Comparison of ENCODE assay signal across 9 mouse cellular contexts in genomic region chr3:69599166-69599500, GRCm38 (mm10). TPM values are rescaled to one million over a fixed set of nuclear protein-coding genes. Genes with fewer than 3 reads are reported as not detected.
A peak's percentile ranks its signal among the peaks of the same experiment; 100 is the strongest.
DNase-seq lines count a peak whose midpoint lies in the region; ATAC-seq and TF ChIP-seq lines count a peak whose summit lies in the region.
"Had no signal": no experiment of that assay in that cellular context is flagged by ENCODE, and none has a peak within 500 bp of the region (broad histone marks: within the 10 kb centered on the region; RNA-seq: fewer than 3 reads in every experiment).

No protein-coding gene starts in this region.

- peaks cover 16% of the 10 kb centered on the region; the same call in 1 of the 2 replicates for H3K4me1 ChIP-seq in heart, embryonic 10.5 days
- peaks cover 4 to 6% of the 10 kb centered on the region in 2 experiments; a peak in 3 of 4 replicates for H3K4me1 ChIP-seq in ES-E14 (ENCODE audit: control insufficient read depth in 2 of 2, insufficient read depth in 2 of 2, low read length in 2 of 2, poor library complexity in 1 of 2)
- peaks cover 31% of the 10 kb centered on the region for H3K4me1 ChIP-seq in forebrain, embryonic 15.5 days
- no peaks in the 10 kb centered on the region for H3K4me1 ChIP-seq in liver, embryonic 13.5 days (replicated peaks)

- H3K9ac ChIP-seq in ES-E14 (ENCODE audit: insufficient read depth, low read depth, low read length, poor library complexity, severe bottlenecking) = peak overlapping the region; percentile 54; the same call in 1 of the 2 replicates
- peak overlapping the region; percentile 85 for H3K9ac ChIP-seq in forebrain, embryonic 15.5 days (replicated peaks)
- no peak overlapping the region for H3K9ac ChIP-seq in liver, embryonic 13.5 days

- in situ Hi-C loops in ES-E14 (cut with MboI; ENCODE audit: low sequenced_read_pairs in 2 of 2, unreplicated experiment in 2 of 2) = no loop called here

- H3K36me3 ChIP-seq in heart, embryonic 10.5 days = no peaks in the 10 kb centered on the region
- H3K36me3 ChIP-seq in ES-E14 (ENCODE audit: control insufficient read depth, insufficient read depth, low read length, poor library complexity, severe bottlenecking) = no peaks in the 10 kb centered on the region
- H3K36me3 ChIP-seq in forebrain, embryonic 15.5 days = 0 out of 2 replicates have a peak, but pooled peaks cover under 1% of the 10 kb centered on the region
- H3K36me3 ChIP-seq in liver, embryonic 13.5 days = no peaks in the 10 kb centered on the region

- ATAC-seq in forebrain, embryonic 15.5 days (replicated peaks) = peak; percentile 49
- no peak for ATAC-seq in liver, embryonic 13.5 days (ENCODE audit: low read depth)

- DNase-seq in heart, embryonic 10.5 days (ENCODE audit: low spot score) = no peak
- no peak for DNase-seq in heart, adult 8-10 months (ENCODE audit: low spot score)
- DNase-seq in ES-E14 (ENCODE audit: low read depth, low spot score) = no peak
- DNase-seq in liver, embryonic 13.5 days = no peak
- DNase-seq in skeletal muscle tissue, adult 2 months (ENCODE audit: low read depth, low spot score) = peak; percentile 8
- no peak for DNase-seq in urinary bladder, postnatal 4 days (ENCODE audit: low spot score in 2 of 2)
- DNase-seq in layer of hippocampus, adult 9-11 months = no peak

- H3K9me3 ChIP-seq in heart, embryonic 10.5 days = no peaks in the 10 kb centered on the region
- H3K9me3 ChIP-seq in ES-E14 (ENCODE audit: control insufficient read depth, insufficient read depth, low read depth, low read length) = no peaks in the 10 kb centered on the region
- H3K9me3 ChIP-seq in forebrain, embryonic 15.5 days = no peaks in the 10 kb centered on the region
- no peaks in the 10 kb centered on the region for H3K9me3 ChIP-seq in liver, embryonic 13.5 days (replicated peaks)

- peak overlapping the region; percentile 67 for H3K4me2 ChIP-seq in forebrain, embryonic 15.5 days (replicated peaks)
- H3K4me2 ChIP-seq in liver, embryonic 13.5 days = peak overlapping the region; percentile 68

- H3K4me3 ChIP-seq in heart, embryonic 10.5 days = peak overlapping the region; percentile 80
- H3K4me3 ChIP-seq in ES-E14 (ENCODE audit: insufficient read depth in 1 of 2, low read depth in 1 of 2, low read length in 2 of 2, poor library complexity in 1 of 2, severe bottlenecking in 1 of 2) = peak overlapping the region; percentile 70 to 82
- peak overlapping the region; percentile 83 for H3K4me3 ChIP-seq in forebrain, embryonic 15.5 days
- peak overlapping the region; percentile 60 for H3K4me3 ChIP-seq in liver, embryonic 13.5 days (replicated peaks)

- WGBS in heart, embryonic 10.5 days = 14% methylated on average over 5 of the region's 5 CpGs
- WGBS in forebrain, embryonic 15.5 days = 12% methylated on average over 5 of the region's 5 CpGs
- WGBS in liver, embryonic 13.5 days (ENCODE audit: insufficient replicate concordance) = 17% methylated on average over 5 of the region's 5 CpGs

- H3K27me3 ChIP-seq in heart, embryonic 10.5 days (ENCODE audit: insufficient read depth, poor library complexity, severe bottlenecking) = no peaks in the 10 kb centered on the region
- H3K27me3 ChIP-seq in forebrain, embryonic 15.5 days = no peaks in the 10 kb centered on the region
- H3K27me3 ChIP-seq in liver, embryonic 13.5 days = peaks cover 30% of the 10 kb centered on the region

- peak overlapping the region; percentile 92 for H3K27ac ChIP-seq in heart, embryonic 10.5 days
- no peak overlapping the region for H3K27ac ChIP-seq in ES-E14 (ENCODE audit: insufficient read depth, low read depth, low read length, poor library complexity, severe bottlenecking)
- peak overlapping the region; percentile 72 for H3K27ac ChIP-seq in forebrain, embryonic 15.5 days (replicated peaks)
- no peak overlapping the region for H3K27ac ChIP-seq in liver, embryonic 13.5 days

TF ChIP-seq in ES-E14, 5 proteins besides CTCF, POLR2A, EP300 and RAD21:
- no peak for TF ChIP-seq MAFK (IDR thresholded peaks at IDR 0.05; ENCODE audit: insufficient read depth, low read depth, low read length)
- no peak for TF ChIP-seq HCFC1 (IDR thresholded peaks at IDR 0.05; ENCODE audit: borderline replicate concordance, insufficient read depth, low read length)
- no peak for TF ChIP-seq ZC3H11A (IDR thresholded peaks at IDR 0.05; ENCODE audit: borderline replicate concordance, low read depth, low read length)
- no peak for TF ChIP-seq CHD2 (IDR thresholded peaks at IDR 0.05; ENCODE audit: low read depth, low read length)
- TF ChIP-seq ZNF384 (IDR thresholded peaks at IDR 0.05; ENCODE audit: low read depth, low read length) = no peak

RNA-seq across cellular contexts. Expression of gene B3galnt1, which starts 0.4 kb away (rescaled TPM):
- polyA plus RNA-seq in heart, embryonic 10.5 days (2016; fragmentation: Nextera tagmentation; extraction: Ambion mirVana) = 26.5 and 27.7 TPM in 2 replicates
- total RNA-seq in heart, adult 8-10 months (2022) = 1 to 10 TPM; 1.4 to 2.8 (median 1.7) TPM
- total RNA-seq in ES-E14 (2012; rRNA removed) = 13.7 and 19.7 TPM in 2 replicates
- polyA plus RNA-seq in forebrain, embryonic 15.5 days (2015; fragmentation: Nextera tagmentation; extraction: Ambion mirVana) = 78.9 and 84.1 TPM in 2 replicates
- polyA plus RNA-seq in liver, embryonic 13.5 days (2015; fragmentation: Nextera tagmentation; extraction: Ambion mirVana) = 3.7 and 3.9 TPM in 2 replicates
- total RNA-seq: MEL had no signal

Comparison
In these comparisons a context has a peak if more than half of its experiments do, and no peak if none do; other contexts are left out.
1. H3K27ac ChIP-seq: peak in heart, embryonic 10.5 days (single experiment) and forebrain, embryonic 15.5 days (single experiment); none in ES-E14 (single experiment) and liver, embryonic 13.5 days (single experiment).
2. Peak in every context shown above with its lines, with median percentiles within 50 percentile points of each other: H3K4me3 ChIP-seq.